Mouse (Mus musculus) G1E (cell line): ENCODE results near the gene Cadps.

ENCODE experiments used
- CTCF ChIP-seq: IDR thresholded peaks from 2 replicates; pipeline ENCODE4 v1.5.1; 2012; ENCODE audit warnings: low read depth, low read length, inconsistent platforms, mixed read lengths
- GATA1 ChIP-seq: IDR thresholded peaks from 2 replicates; pipeline ENCODE4 v1.6.1; 2012; ENCODE audit warnings: borderline replicate concordance, low read length, inconsistent platforms, mixed read lengths

DNA sequence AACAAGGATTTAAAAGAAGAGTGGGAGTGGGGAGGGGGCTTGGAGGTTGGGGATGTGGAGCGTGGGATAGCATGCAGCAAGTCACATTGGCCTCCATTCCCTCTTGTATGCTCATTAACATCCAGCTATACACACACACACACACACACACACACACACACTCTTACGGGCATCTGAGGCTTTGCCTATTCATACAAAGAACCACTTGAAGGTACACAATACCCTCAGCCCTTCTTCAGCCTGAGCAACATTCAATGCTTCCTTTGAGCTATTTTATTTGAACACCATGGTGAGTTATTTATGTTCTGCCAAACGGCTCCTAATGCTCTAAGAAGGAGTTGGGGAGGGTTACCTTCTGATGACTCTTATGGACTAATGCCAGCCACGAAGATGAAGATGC is 227.6 kb downstream of the Cadps start:
- TF ChIP-seq CTCF (no peak), GATA1 (no peak)
